Mouse (Mus musculus) MEL-GATA-1-ER (cell line): Measurements from ENCODE around the gene Acap3.

Source experiments
- DNase-seq: peaks from one replicate; pipeline ENCODE4 v3.0.0-alpha.2; 2012; ENCODE audit warnings: low read depth; ENCODE audit errors: extremely low read depth

Acap3 gene

DNA sequence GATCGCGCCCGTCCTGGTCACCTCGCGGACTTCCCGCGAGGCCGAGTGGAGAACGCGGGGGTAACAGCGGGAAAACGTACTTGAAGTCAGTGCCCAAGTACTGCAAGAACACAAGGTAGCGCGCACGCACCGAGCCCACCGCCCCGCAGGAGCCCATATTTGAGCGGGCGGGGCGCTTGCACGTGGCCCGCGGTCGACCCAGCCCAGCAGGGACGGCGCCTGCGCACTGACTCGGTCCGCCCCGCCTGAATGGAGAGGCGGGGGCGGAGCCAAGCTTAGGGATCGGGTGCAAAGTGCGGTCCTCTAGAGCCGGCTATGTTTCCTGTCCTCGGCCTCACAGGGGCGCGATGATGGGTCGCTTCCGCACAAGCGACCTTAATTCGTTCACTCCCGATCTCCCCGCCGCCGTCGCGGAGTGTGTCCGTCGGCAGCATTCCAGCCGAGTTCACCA lies at the start of gene Acap3, which contains the start of gene Pusl1:
TSS of gene Acap3 (plus strand) at position 272 of the 451 bp plus-strand sequence.
TSS of gene Pusl1 (minus strand) at position 231 of the 451 bp plus-strand sequence.
- peak; percentile 83 for DNase-seq

DNA sequence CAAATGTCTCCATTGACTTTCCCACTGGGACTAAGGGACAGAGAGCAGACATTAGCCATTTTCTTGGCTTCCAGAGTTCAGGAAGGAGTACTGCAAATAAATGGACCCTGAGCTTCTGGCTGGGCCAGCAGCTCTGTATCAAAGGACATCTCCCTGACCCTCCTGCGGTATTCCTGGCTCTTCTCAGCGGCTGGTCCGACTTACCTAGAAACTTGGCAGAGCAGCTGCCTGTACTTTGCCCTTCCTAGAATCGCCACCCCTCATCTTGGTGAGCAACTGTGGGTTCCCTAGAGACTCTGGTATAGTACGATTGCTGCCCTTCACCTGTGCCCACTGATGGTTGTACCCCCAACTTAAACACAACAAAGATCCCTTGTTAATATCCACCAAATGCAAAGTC lies 48.4 kb upstream of the Acap3 start:
- no peak for DNase-seq

DNA sequence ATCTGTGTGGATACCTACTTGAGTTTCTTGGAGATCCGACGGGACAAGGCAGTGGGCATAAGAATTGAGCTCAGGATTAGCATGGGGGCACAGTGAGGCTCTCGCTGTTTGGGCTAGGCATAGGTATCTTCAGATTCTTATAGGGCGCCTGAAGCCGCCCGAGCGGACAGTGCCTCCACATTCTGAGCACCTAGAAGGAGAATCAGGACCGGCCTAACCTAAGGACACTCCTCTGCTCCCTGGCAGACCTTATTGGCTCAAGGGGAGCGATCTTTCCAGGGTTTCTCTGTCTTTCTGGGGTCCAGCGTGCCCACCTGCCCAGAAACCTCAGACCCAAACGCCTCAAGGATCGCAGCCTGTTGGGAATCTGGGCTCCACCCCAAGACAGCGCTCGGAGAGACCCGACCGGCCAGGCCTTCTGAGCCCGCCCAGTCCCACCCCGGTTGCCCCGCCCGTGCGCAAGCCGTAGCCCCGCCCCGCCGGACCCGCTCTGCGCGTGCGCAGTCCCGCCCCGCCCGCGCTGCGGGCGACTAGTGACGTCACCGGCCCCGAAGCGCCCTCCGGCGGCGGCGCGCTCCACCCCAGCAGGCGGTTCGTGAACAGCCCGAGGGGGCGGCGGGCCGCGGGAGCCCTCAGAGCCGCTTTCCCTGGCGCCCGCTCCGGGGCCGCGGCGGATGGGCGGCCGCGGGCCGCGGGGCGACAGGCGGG lies 44.6 kb upstream of the Acap3 start, which contains the start of gene Dvl1:
TSS of gene Dvl1 (plus strand) at position 532 of the 708 bp plus-strand sequence.
- no peak for DNase-seq

DNA sequence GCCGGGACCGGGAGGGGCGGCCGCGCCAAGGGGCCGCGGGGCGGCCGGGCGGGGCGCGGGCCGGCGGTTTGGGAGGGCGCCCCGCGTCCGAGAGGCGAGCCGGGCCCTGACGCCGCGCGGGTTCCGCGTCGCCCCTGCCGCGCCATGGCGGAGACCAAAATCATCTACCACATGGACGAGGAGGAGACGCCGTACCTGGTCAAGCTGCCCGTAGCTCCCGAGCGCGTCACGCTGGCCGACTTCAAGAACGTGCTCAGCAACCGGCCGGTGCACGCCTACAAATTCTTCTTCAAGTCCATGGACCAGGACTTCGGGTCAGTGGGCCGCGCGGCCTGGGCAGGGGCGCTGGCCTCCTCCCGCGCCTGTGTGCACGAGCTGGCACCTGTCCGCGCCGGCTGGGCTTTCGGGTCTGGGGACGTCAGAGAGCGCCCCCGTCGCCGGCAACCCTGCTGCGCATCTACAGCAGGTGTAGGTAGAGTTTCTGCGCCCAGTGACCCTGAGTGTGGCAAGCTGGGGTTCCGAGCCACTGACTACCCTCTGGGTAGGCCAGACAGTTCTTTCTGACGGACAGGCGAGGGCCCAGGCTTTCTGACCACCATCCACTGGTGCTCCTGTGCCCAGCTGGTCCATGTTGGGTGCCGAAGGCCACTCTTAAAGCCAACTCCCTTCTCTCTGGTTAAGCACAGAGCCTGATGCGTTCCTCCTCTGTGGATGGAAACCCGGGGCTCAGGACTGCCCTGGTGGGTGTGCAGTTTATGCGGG lies 43.9 kb upstream of the Acap3 start:
- DNase-seq: no peak

DNA sequence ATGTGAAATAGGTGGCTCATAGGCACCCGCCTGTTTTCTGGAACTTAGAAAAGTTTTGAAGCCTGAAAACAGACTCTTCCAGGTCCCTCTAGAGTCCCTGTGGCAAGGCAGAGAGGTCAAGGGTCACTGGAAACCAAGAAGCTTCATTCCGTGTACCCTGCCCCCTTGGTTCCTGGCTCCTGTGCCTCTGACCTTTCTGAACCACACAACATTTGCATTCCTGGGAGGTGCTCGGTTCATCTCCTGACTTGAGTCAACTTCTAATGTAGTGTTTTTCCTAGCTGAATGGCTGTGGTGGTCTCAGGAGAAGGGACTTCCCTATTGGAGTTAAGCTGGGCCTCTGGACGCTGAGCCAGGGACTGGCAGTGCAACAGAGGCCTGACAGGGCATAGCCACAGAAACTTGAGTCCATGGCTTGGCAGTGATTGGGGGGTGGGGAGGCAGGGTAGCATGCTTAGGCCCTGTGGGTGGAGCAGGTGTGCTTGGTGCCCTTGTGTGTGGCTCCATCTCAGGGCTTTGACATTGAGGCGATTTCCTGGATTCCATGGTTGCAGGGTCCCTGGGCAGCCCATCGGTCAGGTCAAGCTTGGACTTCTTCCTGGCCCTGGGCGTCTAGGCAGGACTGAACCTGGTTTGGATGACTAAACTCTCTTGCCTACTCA lies 43.1 kb upstream of the Acap3 start:
- no peak for DNase-seq

DNA sequence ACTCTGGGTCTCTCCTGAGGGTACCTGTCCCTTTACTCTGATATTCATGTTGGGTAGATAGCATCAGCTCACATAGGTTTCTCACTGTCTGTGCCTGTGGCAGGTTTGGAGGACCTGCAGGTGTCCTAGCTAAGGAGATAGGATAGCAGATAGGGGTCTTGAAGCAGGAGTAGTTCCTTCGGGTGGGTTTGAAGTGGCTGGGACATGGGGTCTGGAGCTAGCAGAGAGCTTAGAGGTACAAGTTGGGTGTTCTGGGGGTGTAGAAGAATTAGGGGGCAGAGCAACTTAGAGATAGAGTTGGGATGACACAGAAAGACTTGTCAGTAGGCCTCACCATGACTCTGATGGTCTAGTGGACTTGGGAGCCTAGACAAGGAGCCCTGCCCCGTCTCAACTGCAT lies 42.2 kb upstream of the Acap3 start:
- DNase-seq: no peak

DNA sequence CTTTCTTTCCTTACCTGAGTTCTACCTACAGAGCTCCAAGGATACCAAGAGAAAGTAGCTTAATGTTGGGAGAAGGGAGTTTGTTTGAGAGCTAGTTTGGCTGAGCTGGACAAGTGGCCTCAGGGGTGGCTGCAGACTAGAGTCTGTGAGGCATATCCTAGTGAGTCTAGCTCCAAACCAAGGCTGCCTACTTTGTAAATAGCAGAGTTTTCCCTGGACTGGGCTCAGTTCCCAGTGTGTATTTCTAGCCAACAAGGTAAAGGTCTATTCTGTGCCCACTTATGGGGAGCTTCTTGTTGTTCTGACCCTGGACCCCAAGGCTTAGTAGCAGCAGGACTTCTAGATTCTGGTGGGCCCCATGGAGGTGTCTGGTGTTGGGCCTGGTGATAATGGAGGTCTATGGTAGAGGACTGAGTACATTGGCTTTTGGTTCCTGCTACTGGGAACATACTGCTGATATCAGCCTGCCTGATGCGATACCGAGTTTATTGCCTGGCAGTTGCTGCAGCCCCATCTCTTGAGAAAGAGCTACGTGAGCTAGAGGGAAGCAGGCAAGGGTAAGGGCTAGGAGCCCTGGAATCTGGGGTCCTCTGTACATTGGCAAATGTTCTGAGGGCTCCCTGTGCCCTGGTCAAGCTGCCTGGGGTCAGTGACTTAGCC lies 41.7 kb upstream of the Acap3 start:
- no peak for DNase-seq

DNA sequence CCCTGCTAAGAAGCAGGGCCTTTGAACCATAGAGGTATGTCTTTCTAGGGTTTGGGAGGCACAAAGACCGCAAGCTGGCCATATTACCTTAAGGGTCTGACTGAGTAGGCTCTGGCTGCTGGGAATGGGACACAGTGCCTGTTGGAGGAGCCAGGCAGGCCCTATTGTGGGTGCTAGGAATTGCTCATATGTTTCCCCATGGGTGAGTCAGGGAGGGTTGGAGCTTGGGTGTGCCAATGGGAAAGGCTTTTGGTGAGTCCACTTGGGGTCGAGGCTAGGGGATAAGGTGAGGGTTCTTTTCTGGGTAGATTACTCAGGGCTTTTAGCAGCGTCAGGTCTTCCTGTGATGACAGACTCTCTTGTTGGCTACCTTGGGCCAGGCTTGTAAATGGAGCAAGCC lies 40.3 kb upstream of the Acap3 start:
- DNase-seq: no peak

DNA sequence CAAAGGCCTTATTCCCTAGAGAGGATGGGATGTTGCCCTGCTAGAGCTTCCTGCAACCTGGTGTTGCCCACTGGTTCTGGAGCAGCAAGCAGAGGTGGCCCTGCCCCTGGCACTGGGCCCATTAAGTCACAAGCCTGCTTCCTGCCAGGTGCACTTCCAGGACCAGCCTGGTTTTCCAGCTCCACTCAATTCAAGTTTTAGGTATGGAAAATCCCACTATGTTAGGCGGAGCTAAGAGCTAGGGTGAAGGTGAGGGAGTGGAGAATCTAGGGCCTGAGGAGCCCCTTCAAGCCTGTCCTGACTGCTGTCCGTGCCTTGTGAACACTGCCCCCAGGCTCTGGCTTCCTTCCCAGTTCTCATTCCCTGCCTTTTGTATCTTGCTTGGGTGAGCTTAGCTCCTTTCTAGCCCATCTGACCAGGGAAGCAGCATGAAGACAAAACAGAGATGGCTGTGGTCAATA lies 39.6 kb upstream of the Acap3 start:
- DNase-seq: no peak

DNA sequence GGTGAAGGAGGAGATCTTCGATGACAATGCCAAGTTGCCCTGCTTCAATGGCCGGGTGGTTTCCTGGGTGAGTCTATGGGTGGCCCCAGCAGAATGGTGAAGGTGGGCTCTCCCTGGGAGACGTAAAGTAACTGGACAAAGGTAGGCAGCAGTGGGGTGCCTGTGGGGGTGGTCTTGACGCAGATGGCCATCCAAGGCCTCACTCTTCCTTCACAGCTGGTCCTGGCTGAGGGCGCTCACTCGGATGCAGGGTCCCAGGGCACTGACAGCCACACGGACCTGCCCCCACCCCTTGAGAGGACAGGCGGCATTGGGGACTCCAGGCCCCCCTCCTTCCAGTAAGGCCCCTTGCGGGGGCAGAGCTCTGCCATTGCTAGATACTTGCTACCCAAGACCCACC lies 38.2 kb upstream of the Acap3 start:
- DNase-seq: no peak

DNA sequence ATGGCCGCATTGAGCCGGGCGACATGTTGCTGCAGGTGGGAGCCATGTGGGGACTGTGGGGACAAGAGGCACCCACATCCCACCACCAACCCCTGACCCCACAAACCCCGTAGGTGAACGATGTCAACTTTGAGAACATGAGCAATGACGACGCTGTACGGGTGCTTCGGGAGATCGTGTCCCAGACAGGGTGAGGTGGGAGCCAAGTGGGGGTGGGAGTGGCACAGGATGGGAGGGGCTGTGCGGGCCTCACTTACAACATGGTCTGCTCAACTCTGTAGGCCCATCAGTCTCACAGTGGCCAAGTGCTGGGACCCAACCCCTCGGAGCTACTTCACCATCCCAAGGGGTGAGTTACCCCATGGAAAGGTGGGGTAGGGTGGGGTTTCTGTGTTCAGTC lies 36.6 kb upstream of the Acap3 start:
- DNase-seq: no peak

DNA sequence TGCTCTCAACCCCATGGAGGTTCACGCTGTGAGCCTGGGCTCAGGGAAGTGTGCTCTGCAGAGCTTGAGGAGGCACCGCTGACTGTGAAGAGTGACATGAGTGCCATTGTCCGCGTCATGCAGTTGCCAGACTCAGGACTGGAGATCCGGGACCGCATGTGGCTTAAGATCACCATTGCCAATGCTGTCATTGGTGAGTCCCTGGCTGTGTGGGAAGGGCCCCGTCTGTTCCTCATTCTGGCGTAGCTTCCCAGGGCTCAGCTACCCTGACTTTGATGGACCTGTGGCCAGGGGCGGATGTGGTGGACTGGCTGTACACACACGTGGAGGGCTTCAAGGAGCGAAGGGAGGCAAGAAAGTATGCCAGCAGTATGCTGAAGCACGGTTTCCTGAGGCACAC lies 35.6 kb upstream of the Acap3 start:
- no peak for DNase-seq

DNA sequence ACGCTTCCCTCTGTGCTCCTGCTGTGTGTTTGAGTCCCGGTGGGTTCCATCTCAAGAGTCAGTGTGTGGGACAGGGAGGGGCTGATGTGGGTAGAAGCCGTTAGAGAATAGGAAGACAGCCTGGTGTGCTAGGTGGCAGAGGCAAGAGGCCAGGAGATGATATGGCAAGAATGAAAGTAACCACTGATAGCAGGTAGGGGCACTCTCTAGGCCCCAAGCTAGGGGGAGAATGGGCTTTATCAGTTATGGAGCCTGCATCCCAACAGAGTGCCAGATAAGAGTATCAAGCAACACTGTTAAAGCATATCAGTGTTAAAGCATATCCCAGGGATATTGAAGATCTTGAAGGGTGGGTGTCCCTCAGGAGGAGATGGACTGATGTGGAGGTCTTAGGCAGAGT lies 34.7 kb upstream of the Acap3 start:
- no peak for DNase-seq

DNA sequence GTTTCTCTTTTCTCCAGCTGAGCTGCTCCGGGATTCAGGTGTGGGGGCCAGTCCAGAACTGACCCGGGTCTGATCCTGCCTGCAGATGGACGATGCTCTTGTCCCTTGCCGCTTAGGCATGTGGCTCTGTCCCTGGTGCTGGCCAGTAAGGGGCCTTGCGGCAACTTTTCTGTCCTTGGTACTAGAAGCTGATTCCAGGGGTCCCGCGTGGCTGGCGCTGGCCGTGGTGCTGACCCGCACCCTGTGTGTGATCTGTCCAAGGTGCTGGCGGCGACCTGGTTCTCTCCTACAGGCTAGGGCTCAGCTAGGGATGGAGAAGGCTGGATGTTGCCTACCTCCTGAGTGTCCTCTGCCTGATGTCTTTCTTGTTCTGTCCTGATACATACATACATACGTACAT lies 32.3 kb upstream of the Acap3 start:
- DNase-seq: no peak

DNA sequence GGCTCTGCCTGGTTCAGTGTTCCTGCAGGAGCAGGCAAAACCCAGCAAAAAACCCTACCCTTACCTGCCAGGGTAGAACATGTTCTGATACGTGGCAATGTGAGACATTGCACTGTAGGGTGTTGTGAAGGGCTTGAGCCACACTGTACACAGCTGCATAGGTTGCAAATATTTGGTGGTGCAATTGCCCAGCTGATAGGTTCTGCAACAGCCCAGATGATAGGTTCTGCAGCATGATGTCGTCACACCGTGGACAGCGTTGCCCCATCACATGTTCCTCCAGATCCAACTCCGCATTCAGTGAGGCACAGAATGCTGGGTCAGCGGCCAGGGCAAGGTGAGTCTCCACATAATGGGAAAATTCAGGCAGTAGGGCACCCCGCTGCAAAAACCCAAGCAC lies 29.8 kb upstream of the Acap3 start:
- no peak for DNase-seq

DNA sequence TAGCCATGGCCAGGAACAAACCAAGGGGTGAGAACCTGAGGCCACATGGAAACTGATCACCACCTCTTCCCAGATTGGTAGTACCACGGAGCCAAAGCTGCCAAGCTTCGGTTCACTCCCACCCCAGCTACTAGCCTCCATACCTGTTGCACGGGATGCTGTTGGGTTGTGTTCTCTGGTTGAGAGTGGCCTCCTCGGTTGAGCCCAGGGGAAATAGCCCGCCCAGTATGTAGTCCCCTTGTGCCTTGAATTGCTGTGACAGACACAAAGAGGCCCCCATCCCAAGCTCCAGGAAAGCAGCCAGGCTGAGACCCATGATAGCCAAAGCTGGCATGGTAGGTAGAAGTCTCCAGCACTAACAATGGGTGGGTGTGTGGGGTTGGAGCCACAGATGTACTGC lies 28.6 kb upstream of the Acap3 start, which contains the start of gene Tas1r3:
TSS of gene Tas1r3 (minus strand) at position 362 of the 400 bp plus-strand sequence.
- no peak for DNase-seq

DNA sequence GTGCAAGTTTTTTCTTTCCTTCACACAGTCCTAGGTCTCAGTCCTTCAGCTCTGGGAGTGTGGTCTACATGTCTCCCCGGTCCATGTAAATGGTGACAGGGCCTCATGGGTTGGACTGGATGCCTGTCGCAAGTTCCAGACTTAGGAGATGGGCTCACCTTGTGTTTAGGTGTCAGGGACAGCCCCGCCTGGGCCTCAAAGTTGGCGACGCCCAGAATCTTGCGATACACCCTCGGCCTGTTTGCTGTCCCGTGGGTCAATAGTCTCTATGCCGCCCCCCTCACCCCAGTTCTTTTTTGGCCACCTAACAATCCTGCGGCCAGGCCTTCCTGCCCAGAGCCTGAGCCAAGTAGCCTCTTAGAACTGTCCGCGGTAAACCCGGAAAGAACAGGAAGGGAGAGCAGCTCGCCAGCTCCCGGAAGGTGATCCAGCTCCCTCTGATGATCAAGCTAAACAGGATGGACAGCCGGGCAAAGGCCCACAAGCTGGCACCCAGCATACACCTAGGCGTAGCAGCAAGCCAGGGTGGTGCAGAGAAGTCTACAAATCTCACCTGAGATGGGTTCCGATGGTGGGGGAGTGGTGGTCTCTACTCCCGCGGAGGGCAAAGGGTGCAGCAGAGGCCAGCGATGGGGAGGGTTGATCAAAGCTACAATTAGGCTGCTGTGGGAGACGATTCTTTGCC lies 22.9 kb upstream of the Acap3 start:
- DNase-seq: no peak

DNA sequence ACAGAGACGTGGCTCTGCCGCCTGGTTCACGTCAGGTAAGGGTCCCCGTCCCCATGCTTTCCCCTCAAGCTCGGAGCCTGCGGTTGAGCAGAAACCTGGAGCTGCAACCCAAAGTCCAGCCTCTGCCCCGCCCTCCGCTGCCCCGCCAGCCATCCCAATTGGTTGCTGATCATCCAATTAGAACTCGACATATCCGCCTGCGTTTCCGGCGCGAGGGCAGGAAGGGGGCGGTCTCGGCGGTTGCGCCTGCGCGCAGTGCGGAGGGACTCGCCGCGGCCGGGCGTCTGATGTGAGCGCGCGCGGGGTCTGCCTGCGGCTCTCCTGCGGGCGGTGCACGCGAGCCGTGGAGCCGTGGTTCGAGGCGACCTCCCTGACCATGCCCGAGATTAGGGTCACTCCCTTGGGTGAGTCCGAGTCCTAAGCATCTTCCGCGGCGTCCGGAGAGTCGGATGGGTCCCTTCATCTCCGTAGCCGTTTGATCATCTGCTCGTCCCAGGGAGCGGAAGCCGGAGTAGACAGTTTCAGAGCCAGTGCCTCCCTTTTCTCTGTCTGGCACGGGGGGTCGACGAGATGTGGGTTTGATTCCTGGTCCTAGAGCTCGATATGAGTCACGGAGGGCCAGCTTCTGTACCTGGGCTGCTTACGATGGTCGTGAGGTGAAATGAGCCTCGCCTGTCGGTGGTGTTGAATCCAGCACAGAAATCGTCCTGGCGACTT lies 22.1 kb upstream of the Acap3 start, which contains the start of the genes Cptp and Ints11:
TSS of gene Cptp (minus strand) at position 124 of the 717 bp plus-strand sequence.
TSS of gene Ints11 (plus strand) at position 230 of the 717 bp plus-strand sequence.
- peak; percentile 88 for DNase-seq

DNA sequence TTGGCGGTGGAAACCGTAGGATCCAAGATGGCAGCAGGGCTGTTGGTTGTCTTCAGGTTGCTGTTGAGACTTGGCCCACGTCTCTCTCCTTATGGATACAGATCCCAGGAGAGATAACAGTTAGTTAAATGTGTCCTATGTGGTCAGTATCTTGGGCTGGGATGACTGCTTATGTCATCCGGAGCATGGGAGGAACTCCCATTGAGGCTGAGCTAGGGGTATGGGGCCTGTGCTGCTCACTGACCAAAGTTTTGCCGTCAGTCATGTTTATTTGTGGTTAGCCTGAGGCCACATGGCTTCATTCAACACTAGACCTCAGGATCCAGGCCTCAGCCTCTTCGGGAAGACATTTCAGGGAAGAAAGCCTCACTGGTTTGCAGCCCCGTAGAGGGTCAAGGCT lies 20.2 kb upstream of the Acap3 start:
- DNase-seq: no peak

DNA sequence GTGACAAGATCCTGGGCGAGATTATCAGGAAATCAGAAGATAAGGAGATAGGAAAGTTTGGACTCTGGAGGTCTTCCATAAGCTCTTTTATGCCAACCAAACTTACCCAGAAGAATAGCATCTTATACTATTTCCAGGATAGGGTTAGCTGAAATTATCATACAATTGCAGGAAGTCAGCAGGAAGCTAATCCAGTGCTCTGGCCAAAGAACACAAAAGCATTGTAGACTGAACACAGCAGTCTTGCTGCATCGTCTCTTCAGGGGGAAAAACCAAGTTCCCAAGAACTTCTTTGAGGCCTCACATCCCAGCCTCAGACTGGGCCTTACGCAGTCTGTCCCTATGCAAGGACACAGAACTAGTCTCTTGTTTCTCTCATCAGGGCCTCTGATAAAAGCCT lies 8.0 kb upstream of the Acap3 start:
- DNase-seq: no peak
